Mouse (Mus musculus) granulocyte monocyte progenitor cell, adult 5-6 weeks (primary cell): ENCODE data around the gene Rcan2. TPM values are rescaled to one million over a fixed set of nuclear protein-coding genes. Genes with fewer than 3 reads are reported as not detected.
A peak's percentile ranks its signal among the peaks of the same experiment; 100 is the strongest.

Experiments used
- ATAC-seq: replicated peaks from 2 replicates; pipeline ENCODE4 v1.8.0; 2016; ENCODE audit warnings: mild to moderate bottlenecking, moderate TSS enrichment, inconsistent platforms; ENCODE audit not compliant: poor library complexity, severe bottlenecking
- total RNA-seq, 2 experiments: library from RNA; stranded (forward) in 1 of 2; stranded (reverse) in 1 of 2; fragments of 200-712, 200-1000 nt in 1 of 2; fragments of >200 nt in 1 of 2; fragmentation: Nextera tagmentation in 1 of 2; gene quantifications; 2 replicates each; pipeline ENCODE4 v1.2.3; 2014 to 2017

Rcan2 gene
- total RNA-seq, 2 experiments from 2014 or later = not detected

DNA sequence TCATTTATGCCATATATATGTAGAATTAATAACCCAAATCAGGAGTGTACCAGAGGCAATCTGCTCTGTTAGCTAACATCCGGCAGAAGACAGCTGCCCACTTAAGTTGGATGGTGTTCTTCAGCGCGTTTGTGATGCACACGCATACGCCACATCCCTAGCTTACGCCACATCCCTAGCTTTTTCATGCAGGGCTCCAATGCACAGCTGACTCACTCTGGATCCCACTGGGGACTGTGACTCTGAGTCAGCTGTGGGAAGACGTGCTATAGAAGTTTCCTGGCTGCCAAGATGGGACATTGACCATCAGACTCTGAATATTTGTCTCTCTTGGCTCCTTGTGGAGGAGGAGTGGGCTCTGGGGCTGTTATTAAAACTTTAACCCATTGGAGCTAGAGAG, 103.7 kb downstream of the Rcan2 start:
- ATAC-seq = no peak

DNA sequence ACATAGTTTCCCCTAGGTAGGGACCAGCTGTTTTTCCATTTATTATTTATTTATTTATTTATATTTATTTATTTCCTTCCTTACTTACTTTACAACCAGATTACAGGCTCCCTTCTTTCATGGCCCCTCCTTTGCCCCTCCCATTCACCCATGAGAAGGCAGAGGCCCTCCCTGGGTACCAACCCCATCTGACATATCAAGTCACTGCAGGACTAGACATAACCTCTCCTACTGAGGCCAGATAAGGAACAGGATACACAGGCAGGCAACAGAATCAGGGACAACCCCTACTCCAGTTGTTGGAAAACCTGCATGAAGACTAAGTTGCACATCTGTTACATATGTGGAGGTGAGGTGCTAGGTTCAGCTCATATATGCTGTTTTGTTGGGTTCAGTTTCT, 105.6 kb downstream of the Rcan2 start:
- no peak for ATAC-seq

DNA sequence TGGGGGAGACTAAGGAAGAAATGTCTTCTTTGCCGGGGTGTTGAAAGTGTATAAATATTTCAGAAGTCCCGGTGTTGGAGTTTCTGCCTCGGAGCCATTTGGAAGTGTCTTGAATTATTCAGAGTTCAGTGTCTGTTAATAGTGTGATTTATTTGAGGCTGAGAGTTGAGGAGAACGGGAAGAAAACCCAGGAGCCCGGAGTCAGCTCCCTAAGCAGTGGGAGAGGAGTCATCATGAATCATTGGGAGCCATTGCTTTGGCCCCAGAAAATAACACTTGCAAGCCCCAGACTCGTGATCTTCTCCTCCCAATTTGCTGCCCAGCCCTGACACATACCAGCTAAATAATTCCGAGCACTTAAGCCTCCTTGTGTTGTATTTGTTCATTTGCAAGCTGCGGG, 115.0 kb downstream of the Rcan2 start:
- no peak for ATAC-seq

DNA sequence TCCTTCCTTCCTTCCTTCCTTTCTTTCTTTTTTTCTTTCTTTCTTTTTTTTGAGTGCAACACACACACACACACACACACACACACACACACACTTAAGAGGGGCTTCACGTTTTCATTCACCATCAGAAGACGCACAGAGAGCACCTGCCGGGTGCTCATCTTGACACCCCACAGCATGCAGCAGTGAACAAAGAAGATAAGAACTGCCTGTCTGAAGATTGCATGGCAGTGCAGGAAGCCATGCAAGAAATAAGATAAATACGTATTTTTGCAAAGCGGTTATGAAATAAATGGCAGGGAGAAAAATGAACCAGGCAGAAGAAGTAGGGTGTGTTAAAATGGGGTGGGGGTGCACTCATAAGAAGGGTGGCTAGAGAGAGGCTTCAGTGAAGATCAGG, 116.0 kb downstream of the Rcan2 start:
- ATAC-seq = no peak

DNA sequence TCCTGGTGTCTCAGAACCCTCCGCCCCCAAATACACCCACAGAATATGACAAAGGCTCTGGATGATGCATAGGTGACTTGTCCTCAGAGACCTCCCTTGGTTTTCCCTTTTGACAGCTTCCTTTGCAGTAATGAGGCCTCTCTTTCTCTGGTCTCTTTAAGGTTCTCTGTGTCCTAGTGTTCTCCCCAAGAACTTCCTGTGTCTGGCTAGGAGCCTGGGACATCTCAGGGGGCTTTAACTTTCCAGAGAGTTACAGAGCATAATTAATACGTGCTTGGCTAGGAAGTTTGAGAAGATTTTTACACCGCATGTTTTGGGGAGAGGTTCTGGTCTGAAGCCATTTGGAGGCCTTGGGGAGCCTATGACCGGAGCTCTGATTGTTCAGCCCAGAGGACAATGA, 128.7 kb downstream of the Rcan2 start:
- no peak for ATAC-seq

DNA sequence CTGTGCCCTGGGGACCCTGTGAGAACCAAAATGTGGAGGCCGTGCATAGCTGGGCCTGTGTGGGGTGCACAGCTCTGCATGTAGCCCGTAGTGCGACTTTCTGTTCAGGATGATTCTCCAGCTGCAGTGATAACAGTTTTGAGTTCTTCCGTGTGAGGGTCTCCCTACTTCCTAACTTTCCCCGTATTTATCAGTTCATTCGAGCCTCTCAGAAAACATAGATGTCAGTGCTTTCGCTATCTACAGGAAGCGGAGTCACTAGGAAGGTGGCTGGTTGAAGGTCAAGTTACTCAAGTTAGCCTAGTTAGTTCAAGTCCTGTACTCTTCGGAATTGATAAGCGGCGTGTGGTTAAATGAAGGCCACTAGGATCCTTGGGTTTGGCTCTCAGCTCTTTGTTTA, 130.6 kb downstream of the Rcan2 start:
- no peak for ATAC-seq

DNA sequence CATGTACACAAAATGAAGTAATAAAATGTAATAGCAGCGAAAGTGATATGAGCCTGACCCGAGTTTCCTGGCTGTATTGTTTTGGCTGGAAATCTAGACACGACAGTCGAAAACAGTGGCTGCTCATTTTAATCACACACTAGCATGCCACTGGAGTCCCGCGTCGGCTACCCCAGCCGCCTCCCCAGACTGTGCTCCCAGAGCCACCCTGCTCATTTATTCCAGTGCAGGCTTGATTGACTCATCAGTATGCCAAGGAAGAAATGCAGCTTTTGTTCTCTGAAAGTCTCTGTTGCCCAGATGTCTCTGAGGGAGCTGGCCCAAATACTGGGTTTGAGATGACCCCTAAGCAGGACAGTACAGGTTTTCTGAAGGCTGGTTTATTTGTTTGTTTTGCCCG, 132.9 kb downstream of the Rcan2 start:
- ATAC-seq = no peak

DNA sequence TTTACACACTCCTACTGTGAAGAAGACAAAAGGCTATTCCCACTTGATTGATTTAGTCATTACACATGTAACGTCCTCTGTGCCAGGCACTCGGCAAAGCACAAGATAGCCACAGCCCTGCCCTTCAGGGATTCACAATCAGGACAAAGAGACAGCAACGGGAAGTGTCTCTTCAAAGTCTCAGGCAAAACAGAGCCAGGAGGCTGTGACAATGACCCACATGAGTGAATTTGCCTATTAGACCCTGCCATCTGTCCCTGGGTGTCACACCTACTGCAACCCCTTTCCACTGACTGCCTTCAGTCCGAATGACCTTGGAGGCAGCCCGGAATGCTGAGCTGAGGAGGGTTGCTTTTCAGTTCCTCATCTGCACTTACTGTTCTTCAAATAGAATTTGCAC, 151.1 kb downstream of the Rcan2 start:
- peak; percentile 65 for ATAC-seq

DNA sequence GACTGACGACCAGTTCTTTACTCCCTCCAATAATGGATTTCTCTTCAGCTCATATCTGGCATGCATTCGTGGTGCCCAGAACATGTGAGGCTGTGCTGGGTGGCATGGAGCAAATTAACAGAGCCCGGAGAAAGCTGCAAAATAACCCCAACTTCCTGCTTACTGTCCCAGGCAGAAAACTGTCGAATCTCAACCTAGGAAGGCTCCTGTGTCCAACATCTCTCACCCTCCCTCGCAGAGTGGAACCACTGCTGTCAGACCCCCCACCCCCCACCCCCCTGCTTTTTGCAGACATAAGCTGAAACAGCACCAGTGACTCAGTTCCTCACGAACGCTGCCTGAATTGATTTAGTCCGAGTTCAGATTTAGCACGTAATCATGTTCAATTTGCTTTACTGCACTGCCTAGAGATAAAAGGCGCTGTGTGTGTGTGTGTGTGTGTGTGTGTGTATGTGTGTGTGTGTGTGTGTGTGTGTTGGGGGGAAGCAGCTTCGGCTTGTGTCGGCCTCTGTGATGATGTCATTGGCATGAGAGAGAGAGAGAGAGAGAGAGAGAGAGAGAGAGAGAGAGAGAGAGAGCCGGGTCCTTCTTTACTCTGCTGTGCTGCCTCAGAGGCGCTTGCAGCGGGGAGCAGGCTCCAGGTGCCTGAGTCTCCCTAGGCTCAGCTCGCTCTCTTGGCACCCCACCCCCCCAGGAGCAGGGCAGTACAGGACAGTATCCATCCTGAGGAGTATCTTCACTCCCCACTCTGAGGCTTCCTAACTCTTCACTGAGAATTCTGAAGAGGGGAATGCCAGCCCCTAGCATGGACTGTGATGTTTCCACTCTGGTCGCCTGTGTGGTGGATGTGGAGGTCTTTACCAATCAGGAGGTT, 151.7 kb downstream of the Rcan2 start:
- ATAC-seq = peak; percentile 58

DNA sequence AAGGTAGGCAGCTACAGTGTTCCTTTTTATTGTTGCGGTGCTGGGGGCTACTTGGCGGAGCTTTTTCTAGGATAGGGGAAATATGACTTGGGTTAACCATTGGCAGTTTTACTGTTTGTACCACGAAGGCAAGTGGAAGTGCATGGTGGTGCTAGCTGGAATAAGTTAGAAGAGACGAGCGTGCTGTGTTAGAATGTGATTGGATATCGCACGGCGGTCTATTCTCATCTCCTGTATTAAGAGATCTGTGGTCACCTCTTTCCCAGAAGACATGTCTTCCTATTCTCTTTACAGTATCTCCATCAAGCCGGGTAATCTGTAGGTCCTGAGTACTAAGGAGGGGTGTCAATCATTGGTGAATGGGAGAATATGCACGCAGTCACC, 152.4 kb downstream of the Rcan2 start:
- no peak for ATAC-seq

DNA sequence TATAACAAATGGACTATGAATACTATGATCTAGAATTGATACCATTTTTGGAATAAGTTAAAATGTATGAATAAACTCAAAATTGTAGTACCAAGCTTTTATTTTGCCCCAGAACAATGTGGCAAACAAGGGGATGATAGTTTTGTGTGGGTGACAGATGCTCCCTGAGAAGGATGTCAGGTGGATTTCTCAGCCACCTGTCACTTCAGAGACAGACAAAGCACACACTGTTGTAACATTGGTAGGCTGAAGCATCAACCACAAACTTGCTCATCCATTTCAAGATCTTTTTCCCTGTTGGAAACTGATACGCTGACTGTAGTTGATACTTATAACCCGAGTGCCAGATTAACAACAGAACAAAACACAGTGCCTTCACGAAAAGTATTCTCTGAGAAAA, 158.6 kb downstream of the Rcan2 start:
- no peak for ATAC-seq

DNA sequence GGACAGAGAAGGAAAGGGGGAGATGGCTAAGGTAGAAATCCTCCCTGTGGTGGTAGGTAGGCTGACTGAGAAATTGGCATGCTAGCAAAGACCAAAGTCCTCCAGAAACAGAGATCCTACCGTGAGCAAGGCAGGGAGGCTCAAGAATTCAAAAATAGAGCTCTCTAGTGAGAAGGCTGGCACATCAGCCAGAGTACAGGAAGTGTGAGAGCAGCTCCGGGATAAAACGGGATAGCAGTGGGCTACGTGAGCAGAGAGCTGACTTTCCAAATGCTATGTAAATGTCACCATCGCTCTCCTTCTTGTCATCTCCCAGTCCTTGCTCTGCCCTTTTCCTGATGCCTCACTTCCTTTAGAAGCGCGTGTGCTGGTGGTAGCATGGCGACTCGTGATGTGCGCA, 168.8 kb downstream of the Rcan2 start:
- ATAC-seq = no peak

DNA sequence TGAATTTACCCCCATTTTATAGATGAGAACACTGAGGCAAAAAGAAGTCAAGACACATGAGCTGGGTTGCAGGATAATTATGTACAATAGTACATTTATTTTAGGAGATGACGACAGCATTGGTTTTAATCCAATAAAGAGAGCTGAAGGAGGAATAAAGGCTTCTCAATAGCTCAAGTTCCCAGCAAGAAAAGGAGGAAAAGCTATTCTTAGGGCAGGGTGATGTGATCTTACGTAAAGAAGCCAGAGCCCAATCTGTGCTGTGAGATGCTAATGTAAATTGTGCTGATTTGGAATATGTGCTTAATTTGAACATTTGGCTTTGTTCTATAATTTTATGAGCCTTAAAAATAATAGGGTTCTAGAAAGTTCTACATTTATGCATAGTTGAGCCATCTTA, 176.4 kb downstream of the Rcan2 start:
- no peak for ATAC-seq

DNA sequence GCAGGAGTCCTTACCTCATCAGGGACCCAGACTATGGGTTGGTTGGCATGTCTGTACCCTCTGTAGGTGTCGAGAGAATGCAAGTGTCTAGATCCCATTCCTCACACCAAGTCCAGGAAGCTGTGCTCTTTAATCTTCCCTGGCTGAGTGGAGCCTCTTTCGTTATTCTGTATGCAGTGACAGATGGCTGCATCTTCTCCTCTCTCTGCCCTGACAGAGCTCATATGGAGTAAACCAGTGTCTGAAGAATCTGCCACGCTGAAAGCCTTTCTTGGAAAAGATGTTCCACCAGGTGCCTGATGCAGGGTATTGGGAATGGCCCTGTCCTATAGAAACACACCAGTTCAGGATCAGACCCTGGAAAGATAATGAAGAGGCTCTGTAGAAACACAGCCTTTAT, 178.8 kb downstream of the Rcan2 start:
- ATAC-seq = no peak

DNA sequence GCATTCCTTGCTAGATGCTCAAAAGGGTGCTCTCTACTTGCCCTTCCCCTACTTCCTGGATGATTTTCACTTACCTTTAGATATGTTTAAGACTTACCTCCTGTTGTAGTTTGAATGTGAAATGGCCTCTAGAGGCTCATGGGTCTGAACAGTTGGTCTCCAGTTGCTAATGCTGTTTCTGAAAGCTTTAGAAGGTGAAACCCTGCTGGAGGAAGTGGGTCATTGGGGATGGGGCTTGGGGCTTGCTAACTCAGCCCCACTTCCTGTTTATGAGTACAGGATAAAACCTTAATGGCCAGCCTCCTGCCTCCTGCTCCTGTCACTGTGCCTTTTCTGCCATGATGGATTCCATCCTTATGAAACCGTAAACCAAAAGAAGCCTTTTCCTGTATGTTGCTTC, 181.4 kb downstream of the Rcan2 start:
- ATAC-seq = peak; percentile 69

DNA sequence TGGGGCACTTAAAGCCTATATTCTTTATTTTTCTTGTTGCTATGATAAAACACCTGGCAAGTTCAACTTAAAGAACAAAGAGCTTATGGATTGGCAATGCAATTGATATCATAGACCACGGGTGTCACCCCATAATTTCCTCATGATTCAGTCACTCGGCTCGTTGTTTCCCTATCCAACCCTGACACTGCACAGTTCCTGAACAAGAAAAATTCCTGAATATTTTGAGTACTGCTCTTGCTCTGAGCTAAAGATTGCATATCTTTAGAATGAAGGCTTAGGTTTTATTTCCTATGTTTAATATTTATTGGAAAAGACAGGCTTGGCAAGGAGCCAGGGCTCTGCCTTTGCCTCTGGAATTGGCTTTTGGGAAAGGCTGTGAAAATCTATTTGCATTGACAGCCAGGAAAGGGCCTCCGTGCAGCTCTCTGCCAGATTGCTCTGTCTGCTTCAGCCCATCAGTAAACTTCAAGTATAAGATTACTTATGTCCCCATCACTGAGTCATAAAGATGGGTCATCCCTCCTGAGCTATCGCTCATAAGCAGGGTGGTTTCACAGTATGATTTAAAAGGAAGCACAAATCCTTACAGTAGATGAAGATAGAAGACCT, 188.3 kb downstream of the Rcan2 start:
- ATAC-seq = no peak

DNA sequence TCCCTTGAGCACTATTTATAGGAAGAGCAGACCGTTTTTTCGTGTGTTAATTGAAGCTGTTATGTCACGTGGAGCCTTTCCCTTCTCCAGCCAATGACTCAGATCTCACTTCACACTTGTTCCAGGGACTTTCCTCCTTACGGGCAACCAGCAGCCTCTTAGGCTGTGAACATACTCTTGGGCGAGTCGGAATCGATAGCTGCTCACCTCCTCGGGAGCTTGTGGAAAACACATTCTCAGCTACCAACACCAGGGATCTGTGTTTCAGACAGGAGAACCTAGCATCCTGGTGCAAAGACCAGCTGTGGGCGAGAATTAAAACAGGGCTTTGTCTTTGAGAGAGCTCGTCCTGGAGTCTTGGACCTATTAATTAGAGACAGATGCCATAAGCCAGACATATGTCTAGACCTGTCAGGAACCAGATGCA, 189.8 kb downstream of the Rcan2 start:
- ATAC-seq = no peak

DNA sequence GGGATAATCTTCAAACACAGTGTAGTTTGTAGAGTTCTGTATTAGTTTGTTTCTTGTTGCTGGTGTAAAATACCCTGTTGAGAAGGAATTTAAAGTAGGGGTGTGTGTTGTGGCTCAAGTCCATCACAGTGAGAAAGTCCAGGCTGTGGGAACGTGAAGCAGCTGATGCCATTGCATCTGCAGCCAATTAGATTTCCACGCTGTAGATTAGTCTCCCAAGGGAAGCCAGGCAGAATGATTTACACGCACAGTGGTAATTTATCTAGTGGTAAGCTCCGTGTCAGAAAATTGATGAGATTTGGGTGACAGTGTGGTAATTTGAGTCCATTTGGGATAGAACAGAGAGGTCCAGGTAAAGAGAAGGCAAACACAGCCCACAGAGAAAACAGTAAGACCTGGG, 192.9 kb downstream of the Rcan2 start:
- ATAC-seq = no peak

DNA sequence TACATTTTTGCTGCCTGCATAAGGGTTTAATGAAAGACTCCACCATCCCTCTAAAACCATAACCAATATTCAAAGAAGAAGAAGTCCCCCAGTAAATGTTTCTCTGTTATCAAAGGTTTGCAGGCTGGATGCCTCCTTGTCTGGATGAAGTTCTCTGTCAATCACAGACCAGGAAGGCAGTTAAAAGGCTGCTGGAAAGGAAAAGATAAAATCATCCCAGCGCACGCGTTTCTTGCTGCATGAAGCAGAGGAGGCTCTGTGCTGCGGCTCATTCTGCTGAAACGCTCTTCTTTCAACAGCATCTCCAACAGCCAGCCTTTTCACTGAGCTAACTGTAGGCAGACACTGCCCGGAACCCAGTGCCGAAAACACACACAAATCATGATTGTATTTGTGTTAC, 196.4 kb downstream of the Rcan2 start:
- no peak for ATAC-seq

DNA sequence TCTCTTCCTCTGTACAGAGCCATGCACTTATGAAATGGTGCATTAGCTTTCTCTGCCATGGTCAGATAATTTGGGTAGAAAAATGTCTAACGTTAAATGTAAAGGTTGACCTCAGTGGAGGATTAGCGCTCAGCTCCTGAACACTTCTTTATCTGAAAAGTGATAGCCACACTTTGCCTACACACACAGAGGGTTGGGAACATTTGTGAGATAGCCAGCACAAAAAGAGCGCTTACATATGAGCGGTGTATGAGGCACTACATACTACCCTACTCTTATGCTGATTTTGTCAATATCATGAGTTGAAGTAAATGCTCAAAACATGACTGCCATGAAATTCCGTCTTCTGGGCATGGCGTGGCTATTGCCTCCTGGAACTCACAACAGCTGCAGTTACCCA, 196.9 kb downstream of the Rcan2 start:
- no peak for ATAC-seq

DNA sequence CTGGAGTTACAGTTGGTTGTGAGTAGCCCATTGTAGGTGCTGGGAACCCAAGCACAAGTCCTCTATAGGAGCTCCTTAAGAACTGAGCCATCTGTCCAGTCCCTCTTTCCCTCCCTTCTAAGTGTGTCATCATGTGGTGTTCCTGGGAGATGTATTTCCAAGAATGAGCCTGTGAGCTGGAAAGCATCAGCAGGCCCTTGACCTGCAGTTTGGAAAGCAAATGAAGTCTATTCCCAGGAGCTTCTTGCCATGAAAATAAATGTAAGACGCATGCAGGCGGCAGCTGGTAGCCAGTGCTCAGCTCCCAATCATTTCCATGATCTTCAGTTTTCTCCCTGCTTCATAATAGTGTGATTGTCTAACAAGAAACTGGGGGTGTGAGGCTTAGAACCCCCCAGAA, 203.2 kb downstream of the Rcan2 start:
- ATAC-seq = no peak

DNA sequence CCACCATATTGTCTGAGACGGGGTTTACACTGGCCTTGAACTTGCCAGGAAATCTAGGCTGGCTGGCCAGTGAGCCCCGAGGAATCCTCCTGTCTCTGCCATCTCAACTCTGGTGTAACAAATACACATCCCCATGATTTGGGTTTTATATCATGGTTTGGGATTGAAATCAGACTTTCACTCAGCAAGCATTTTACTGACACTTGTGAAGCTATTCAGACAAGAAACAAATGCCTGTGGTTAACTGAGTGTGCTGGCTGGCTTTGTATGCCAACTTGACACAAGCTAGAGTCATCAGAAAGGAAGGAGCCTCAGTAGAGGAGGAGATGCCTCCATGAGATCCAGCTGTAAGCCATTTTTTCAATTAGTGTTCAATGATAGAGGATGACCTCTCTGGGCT, 206.3 kb downstream of the Rcan2 start:
- no peak for ATAC-seq
